25 mouse cellular contexts compared by ENCODE assay signal in the genomic region with DNA sequence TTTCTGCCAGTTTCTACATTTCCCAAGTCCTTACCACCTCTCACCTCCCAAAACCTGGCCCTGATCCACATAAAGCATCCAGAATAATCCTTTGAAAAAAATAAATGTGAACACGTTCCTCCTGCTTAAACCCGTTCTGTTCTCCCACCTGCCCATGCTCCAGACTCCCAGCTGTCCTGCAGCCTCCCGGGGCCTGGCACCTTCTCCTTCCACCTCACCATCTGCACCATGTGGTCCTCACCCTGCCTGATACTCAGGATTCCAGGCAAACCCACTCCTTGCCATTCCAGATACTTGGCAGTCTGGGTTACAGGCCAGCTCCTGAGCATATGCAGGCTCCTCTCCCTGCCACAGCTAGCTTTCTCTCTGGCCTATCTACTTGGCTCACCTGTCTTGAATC.
A peak's percentile ranks its signal among the peaks of the same experiment; 100 is the strongest.
DNase-seq lines count a peak whose midpoint lies in the region; ATAC-seq lines count a peak whose summit lies in the region.
"Had no signal": no experiment of that assay in that cellular context is flagged by ENCODE, and none has a peak within 500 bp of the region (broad histone marks: within the 10 kb centered on the region; RNA-seq: fewer than 3 reads in every experiment).

No protein-coding gene starts in this region.

- H3K4me1 ChIP-seq in embryonic facial prominence, embryonic 15.5 days = peaks cover 37% of the 10 kb centered on the region
- H3K4me1 ChIP-seq: liver, embryonic 12.5 days had no signal

- no peak overlapping the region for H3K9ac ChIP-seq in embryonic facial prominence, embryonic 15.5 days
- H3K9ac ChIP-seq: embryonic facial prominence, embryonic 12.5 days; forebrain, postnatal 0 days; heart, embryonic 13.5 days; hindbrain, embryonic 13.5 days; intestine, embryonic 15.5 days; liver, embryonic 12.5 days; lung, embryonic 14.5 days had no signal

- peak overlapping the region; percentile 29 for H3K27ac ChIP-seq in embryonic facial prominence, embryonic 15.5 days (replicated peaks)
- H3K27ac ChIP-seq: embryonic facial prominence, embryonic 12.5 days; gastrocnemius, adult 2 months; heart, embryonic 13.5 days; hindbrain, embryonic 13.5 days; intestine, embryonic 15.5 days; left cerebral cortex, adult 2 months; liver, embryonic 12.5 days had no signal

- H3K9me3 ChIP-seq in embryonic facial prominence, embryonic 15.5 days (replicated peaks) = no peaks in the 10 kb centered on the region
- H3K9me3 ChIP-seq: embryonic facial prominence, embryonic 12.5 days; heart, embryonic 13.5 days; hindbrain, embryonic 13.5 days; intestine, embryonic 15.5 days; liver, embryonic 12.5 days had no signal

- intact Hi-C loops in left cerebral cortex, postnatal 4 days (cut with DNase I) = loop anchor here (10.0 kb wide), 1 partner anchor 158 kb away; no protein-coding TSS in a partner anchor

- no peak for DNase-seq in cerebellum, postnatal 4 days (ENCODE audit: low spot score in 2 of 2)
- peak; percentile 17 for DNase-seq in adipocyte (ENCODE audit: low spot score)
- DNase-seq in cerebellum, adult 9-10 months = peak; percentile 82
- no peak for DNase-seq in testis, postnatal 14 days (ENCODE audit: low spot score)
- DNase-seq in left cerebral cortex, postnatal 4 days = no peak
- no peak for DNase-seq in lung, adult 18-20 months
- DNase-seq: adrenal gland, postnatal 10 days; forebrain, postnatal 0 days; gastrocnemius, adult 2 months; heart, adult 11 months; kidney, adult 9 months; kidney, postnatal 36 days; lung, embryonic 14.5 days; lung, postnatal 36 days; retina, postnatal 1 day; thymus, adult 18-20 months had no signal

- no peaks in the 10 kb centered on the region for H3K27me3 ChIP-seq in embryonic facial prominence, embryonic 15.5 days
- H3K27me3 ChIP-seq: embryonic facial prominence, embryonic 12.5 days; heart, embryonic 13.5 days; hindbrain, embryonic 13.5 days; intestine, embryonic 15.5 days; liver, embryonic 12.5 days had no signal

- H3K4me2 ChIP-seq in embryonic facial prominence, embryonic 15.5 days (replicated peaks) = no peak overlapping the region
- H3K4me2 ChIP-seq: embryonic facial prominence, embryonic 12.5 days; heart, embryonic 13.5 days; hindbrain, embryonic 13.5 days; intestine, embryonic 15.5 days; liver, embryonic 12.5 days; lung, embryonic 14.5 days; midbrain, embryonic 11.5 days had no signal

- H3K36me3 ChIP-seq in embryonic facial prominence, embryonic 15.5 days = no peaks in the 10 kb centered on the region
- H3K36me3 ChIP-seq: embryonic facial prominence, embryonic 12.5 days; heart, embryonic 13.5 days; hindbrain, embryonic 13.5 days; intestine, embryonic 15.5 days; liver, embryonic 12.5 days had no signal

- WGBS in embryonic facial prominence, embryonic 15.5 days = 75% methylated on average over 3 of the region's 3 CpGs

- peak; percentile 37; the same call in 1 of the 2 replicates for ATAC-seq in cerebellum, adult (ENCODE audit: insufficient number of reproducible peaks, low FRiP score, low TSS enrichment)
- ATAC-seq in embryonic facial prominence, embryonic 15.5 days (ENCODE audit: insufficient number of reproducible peaks, low FRiP score, low TSS enrichment, low read depth) = no peak
- ATAC-seq: forebrain, postnatal 0 days; intestine, embryonic 15.5 days; liver, embryonic 12.5 days had no signal

- no peak overlapping the region for H3K4me3 ChIP-seq in embryonic facial prominence, embryonic 15.5 days (replicated peaks)
- H3K4me3 ChIP-seq: embryonic facial prominence, embryonic 12.5 days; gastrocnemius, adult 2 months; heart, embryonic 13.5 days; hindbrain, embryonic 13.5 days; intestine, embryonic 15.5 days; left cerebral cortex, adult 2 months; liver, embryonic 12.5 days had no signal

Comparison
In these comparisons a context has a peak if more than half of its experiments do, and no peak if none do; other contexts are left out.
1. DNase-seq: peak in adipocyte (single experiment) and cerebellum, adult 9-10 months (single experiment); none in cerebellum, postnatal 4 days (0 of 2), testis, postnatal 14 days (single experiment), left cerebral cortex, postnatal 4 days (single experiment) and lung, adult 18-20 months (0 of 2).